Mouse (Mus musculus): ENCODE measurements at regions not wholly inside any gene's neighbourhood (a gene's known extent, or its start where the extent isn't known, plus 50 kb on each side); places are given as distances from the start of the nearest gene placed in this dataset.

DNA sequence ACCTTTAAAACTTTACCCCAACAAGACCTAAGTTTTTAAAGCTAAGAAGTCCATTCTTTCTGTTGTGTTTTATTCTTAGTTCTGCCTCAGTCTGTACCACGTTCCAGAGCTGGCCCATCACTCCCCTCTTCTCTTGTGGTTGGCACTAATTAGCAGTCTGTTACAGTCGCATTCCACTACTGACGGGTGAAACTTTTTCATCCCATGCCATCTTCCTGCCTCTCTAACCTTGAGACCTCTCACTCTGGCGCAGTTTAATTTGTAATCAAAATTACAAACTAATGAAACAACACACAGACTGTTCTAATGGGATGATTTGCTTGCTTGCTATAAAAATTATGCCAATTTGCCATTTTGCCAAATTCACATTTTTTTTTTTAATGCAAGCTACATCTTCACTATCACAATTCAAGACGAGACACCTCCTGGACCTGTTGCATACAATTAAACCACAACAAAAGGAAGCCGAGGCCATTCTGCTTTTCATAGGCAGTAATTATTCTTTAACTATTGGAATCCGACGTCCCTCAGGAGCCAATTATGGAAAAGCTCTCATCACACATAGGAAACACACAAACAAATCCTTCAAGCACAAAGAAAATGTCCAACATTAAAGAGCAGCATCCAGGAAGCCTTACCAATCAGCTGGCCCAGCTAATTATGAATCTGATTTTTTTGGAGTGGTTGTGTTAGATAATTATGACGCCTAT, 138.1 kb upstream of the Irx5 start:
- no peak for TF ChIP-seq HCFC1 (IDR thresholded peaks at IDR 0.05; ENCODE audit: borderline replicate concordance, insufficient read depth, low read length)
- no peak for TF ChIP-seq ZC3H11A (IDR thresholded peaks at IDR 0.05; ENCODE audit: borderline replicate concordance, low read depth, low read length)
- TF ChIP-seq ZNF384 (IDR thresholded peaks at IDR 0.05; ENCODE audit: low read depth, low read length): no peak
- TF ChIP-seq MAFK (IDR thresholded peaks at IDR 0.05; ENCODE audit: insufficient read depth, low read depth, low read length): no peak
- TF ChIP-seq CHD2 (IDR thresholded peaks at IDR 0.05; ENCODE audit: low read depth, low read length): no peak
- Histone ChIP-seq H3K4me3 (ENCODE audit: insufficient read depth in 1 of 2, low read depth in 1 of 2, low read length in 2 of 2, poor library complexity in 1 of 2, severe bottlenecking in 1 of 2) (no peak overlapping the region), H3K4me1 (ENCODE audit: control insufficient read depth in 2 of 2, insufficient read depth in 2 of 2, low read length in 2 of 2, poor library complexity in 1 of 2) (peaks cover 2 to 8% of the 10 kb centered on the region in 2 experiments; a peak in 3 of 4 replicates), H3K9me3 (ENCODE audit: control insufficient read depth, insufficient read depth, low read depth, low read length) (no peaks in the 10 kb centered on the region), H3K36me3 (ENCODE audit: control insufficient read depth, insufficient read depth, low read length, poor library complexity, severe bottlenecking) (no peaks in the 10 kb centered on the region), H3K9ac (ENCODE audit: insufficient read depth, low read depth, low read length, poor library complexity, severe bottlenecking) (no peak overlapping the region), H3K27ac (ENCODE audit: insufficient read depth, low read depth, low read length, poor library complexity, severe bottlenecking) (no peak overlapping the region)
- in situ Hi-C loops (cut with MboI; ENCODE audit: low sequenced_read_pairs in 2 of 2, unreplicated experiment in 2 of 2): no loop called here
- DNase-seq (ENCODE audit: low read depth, low spot score): no peak

DNA sequence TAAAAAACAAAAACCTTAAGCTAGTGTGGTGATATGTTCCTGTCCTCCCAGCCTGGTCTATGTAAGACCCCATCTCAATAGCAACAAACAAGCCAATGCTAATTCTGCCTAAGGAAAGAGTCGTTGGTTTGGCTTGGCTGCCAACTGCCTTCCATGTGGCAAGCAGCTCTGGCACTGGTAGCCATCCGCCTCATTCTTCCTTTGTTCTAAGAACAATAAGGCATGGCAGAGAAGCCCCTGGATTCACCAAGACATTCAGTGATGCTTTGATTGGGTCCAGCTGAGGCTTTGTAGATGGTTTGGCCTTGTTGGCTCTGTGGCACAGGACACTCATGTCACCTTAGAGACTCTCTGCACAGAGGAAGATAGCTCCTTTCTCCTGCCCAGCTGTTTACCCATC, 139.9 kb upstream of the Irx5 start:
- H3K36me3 ChIP-seq (ENCODE audit: control insufficient read depth, insufficient read depth, low read length, poor library complexity, severe bottlenecking): no peaks in the 10 kb centered on the region
- in situ Hi-C loops (cut with MboI; ENCODE audit: low sequenced_read_pairs in 2 of 2, unreplicated experiment in 2 of 2): no loop called here
- H3K9ac ChIP-seq (ENCODE audit: insufficient read depth, low read depth, low read length, poor library complexity, severe bottlenecking): no peak overlapping the region
- DNase-seq (ENCODE audit: low read depth, low spot score): no peak
- H3K27ac ChIP-seq (ENCODE audit: insufficient read depth, low read depth, low read length, poor library complexity, severe bottlenecking): no peak overlapping the region
- H3K9me3 ChIP-seq (ENCODE audit: control insufficient read depth, insufficient read depth, low read depth, low read length): no peaks in the 10 kb centered on the region
- peaks cover 2 to 6% of the 10 kb centered on the region in 2 experiments; a peak in 3 of 4 replicates for H3K4me1 ChIP-seq (ENCODE audit: control insufficient read depth in 2 of 2, insufficient read depth in 2 of 2, low read length in 2 of 2, poor library complexity in 1 of 2)
- no peak overlapping the region for H3K4me3 ChIP-seq (ENCODE audit: insufficient read depth in 1 of 2, low read depth in 1 of 2, low read length in 2 of 2, poor library complexity in 1 of 2, severe bottlenecking in 1 of 2)
- TF ChIP-seq ZNF384 (IDR thresholded peaks at IDR 0.05; ENCODE audit: low read depth, low read length) (no peak), ZC3H11A (IDR thresholded peaks at IDR 0.05; ENCODE audit: borderline replicate concordance, low read depth, low read length) (no peak), HCFC1 (IDR thresholded peaks at IDR 0.05; ENCODE audit: borderline replicate concordance, insufficient read depth, low read length) (no peak), CHD2 (IDR thresholded peaks at IDR 0.05; ENCODE audit: low read depth, low read length) (no peak)

DNA sequence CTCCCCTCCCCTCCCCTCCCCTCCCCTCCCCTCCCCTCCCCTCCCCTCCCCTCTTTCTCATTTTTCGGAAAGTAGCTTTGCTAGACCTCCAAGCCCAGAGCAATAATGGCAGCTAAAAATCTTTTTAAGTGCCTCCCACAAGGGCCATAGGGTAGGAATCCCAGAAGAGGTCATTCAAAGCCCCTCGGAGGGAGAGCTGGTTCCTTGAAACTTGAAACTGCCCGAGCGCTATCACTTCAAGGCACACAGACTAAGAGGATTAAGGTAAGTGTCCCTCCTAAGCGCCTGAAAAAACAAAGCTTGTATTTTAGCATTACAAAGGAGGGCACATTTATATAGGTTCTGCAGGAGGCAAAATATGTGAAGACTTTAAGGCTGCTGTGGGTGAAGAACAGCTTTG, 141.2 kb upstream of the Irx5 start:
- no peak overlapping the region for H3K4me3 ChIP-seq (ENCODE audit: insufficient read depth in 1 of 2, low read depth in 1 of 2, low read length in 2 of 2, poor library complexity in 1 of 2, severe bottlenecking in 1 of 2)
- H3K27ac ChIP-seq (ENCODE audit: insufficient read depth, low read depth, low read length, poor library complexity, severe bottlenecking): no peak overlapping the region
- H3K36me3 ChIP-seq (ENCODE audit: control insufficient read depth, insufficient read depth, low read length, poor library complexity, severe bottlenecking): no peaks in the 10 kb centered on the region
- peaks cover 2 to 6% of the 10 kb centered on the region in 2 experiments; a peak in 3 of 4 replicates for H3K4me1 ChIP-seq (ENCODE audit: control insufficient read depth in 2 of 2, insufficient read depth in 2 of 2, low read length in 2 of 2, poor library complexity in 1 of 2)
- H3K9me3 ChIP-seq (ENCODE audit: control insufficient read depth, insufficient read depth, low read depth, low read length): no peaks in the 10 kb centered on the region
- no peak for TF ChIP-seq ZC3H11A (IDR thresholded peaks at IDR 0.05; ENCODE audit: borderline replicate concordance, low read depth, low read length)
- no peak for TF ChIP-seq MAFK (IDR thresholded peaks at IDR 0.05; ENCODE audit: insufficient read depth, low read depth, low read length)
- TF ChIP-seq ZNF384 (IDR thresholded peaks at IDR 0.05; ENCODE audit: low read depth, low read length): no peak
- TF ChIP-seq CHD2 (IDR thresholded peaks at IDR 0.05; ENCODE audit: low read depth, low read length): no peak
- TF ChIP-seq HCFC1 (IDR thresholded peaks at IDR 0.05; ENCODE audit: borderline replicate concordance, insufficient read depth, low read length): no peak
- in situ Hi-C loops (cut with MboI; ENCODE audit: low sequenced_read_pairs in 2 of 2, unreplicated experiment in 2 of 2): no loop called here
- no peak for DNase-seq (ENCODE audit: low read depth, low spot score)
- no peak overlapping the region for H3K9ac ChIP-seq (ENCODE audit: insufficient read depth, low read depth, low read length, poor library complexity, severe bottlenecking)

DNA sequence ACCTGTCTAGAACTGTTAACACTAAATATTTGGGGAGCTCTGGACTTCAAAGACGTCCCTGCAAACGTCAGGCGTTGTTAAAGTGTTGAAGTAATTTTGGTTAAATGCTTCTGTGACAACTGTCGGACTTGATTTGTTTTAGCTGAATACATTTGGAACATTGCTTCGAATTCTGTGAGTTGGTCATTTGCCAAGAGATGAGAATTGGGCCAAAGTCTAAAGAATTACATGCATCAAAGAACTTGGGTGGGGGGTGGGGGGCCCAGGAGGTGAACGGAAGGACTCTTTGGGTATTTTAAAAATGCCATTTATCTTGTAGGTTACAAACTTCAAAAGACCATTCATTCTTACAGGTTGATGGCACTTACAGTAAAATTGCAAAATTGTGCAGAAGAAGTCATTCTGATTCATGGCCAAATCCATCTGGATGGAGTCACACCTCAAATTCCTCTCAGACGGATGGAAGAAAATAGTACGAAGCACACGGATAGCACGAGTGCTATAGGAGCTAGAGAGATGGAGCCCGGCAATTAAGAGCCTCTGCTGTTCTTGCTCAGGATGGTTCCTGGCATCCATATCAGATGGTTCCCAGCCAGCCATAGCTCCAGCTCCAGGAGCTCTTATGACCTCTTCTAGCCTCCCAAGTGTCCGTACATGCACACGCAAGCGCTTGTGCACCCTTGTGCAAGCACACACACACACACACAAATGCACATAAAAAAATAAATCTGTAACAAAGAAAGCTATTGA, 144.5 kb upstream of the Irx5 start:
- Histone ChIP-seq H3K4me1 (ENCODE audit: control insufficient read depth in 2 of 2, insufficient read depth in 2 of 2, low read length in 2 of 2, poor library complexity in 1 of 2) (peaks cover 2 to 8% of the 10 kb centered on the region in 2 experiments; a peak in 3 of 4 replicates), H3K9ac (ENCODE audit: insufficient read depth, low read depth, low read length, poor library complexity, severe bottlenecking) (no peak overlapping the region), H3K27ac (ENCODE audit: insufficient read depth, low read depth, low read length, poor library complexity, severe bottlenecking) (no peak overlapping the region), H3K4me3 (ENCODE audit: insufficient read depth in 1 of 2, low read depth in 1 of 2, low read length in 2 of 2, poor library complexity in 1 of 2, severe bottlenecking in 1 of 2) (no peak overlapping the region), H3K36me3 (ENCODE audit: control insufficient read depth, insufficient read depth, low read length, poor library complexity, severe bottlenecking) (no peaks in the 10 kb centered on the region), H3K9me3 (ENCODE audit: control insufficient read depth, insufficient read depth, low read depth, low read length) (no peaks in the 10 kb centered on the region)
- no peak for DNase-seq (ENCODE audit: low read depth, low spot score)
- in situ Hi-C loops (cut with MboI; ENCODE audit: low sequenced_read_pairs in 2 of 2, unreplicated experiment in 2 of 2): no loop called here
- TF ChIP-seq ZC3H11A (IDR thresholded peaks at IDR 0.05; ENCODE audit: borderline replicate concordance, low read depth, low read length) (no peak), HCFC1 (IDR thresholded peaks at IDR 0.05; ENCODE audit: borderline replicate concordance, insufficient read depth, low read length) (no peak), CHD2 (IDR thresholded peaks at IDR 0.05; ENCODE audit: low read depth, low read length) (no peak), ZNF384 (IDR thresholded peaks at IDR 0.05; ENCODE audit: low read depth, low read length) (no peak), MAFK (IDR thresholded peaks at IDR 0.05; ENCODE audit: insufficient read depth, low read depth, low read length) (no peak)
